Mouse (Mus musculus): ENCODE data around the gene Olfr51.
A peak's percentile ranks its signal among the peaks of the same experiment; 100 is the strongest.
"Not testable (repeated sequence)": the region's sequence is repeated elsewhere in the genome, so short reads cannot be mapped to it uniquely, and the experiment has no call there.

The Olfr51 gene

DNA sequence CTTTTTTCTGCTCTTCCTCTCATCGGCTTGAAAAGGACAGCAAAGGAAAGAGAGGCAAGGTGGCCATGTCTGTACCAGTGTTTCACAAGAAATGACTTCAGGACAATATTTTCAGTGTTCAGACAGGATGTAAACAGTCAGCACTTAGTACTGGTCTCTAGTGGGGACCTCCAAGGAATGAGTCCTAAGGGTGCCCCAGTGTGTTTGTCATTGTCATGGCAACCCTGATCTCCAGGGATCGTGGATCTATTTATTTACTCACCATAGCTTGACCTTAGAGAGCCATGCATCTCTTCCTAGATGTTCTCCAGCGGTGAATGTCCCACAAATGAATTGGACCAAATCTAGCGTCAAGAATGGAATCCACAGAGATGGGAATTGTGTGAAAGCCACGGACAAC is at the start of gene Olfr51:
TSS of gene Olfr51 (plus strand) at position 301 of the 400 bp plus-strand sequence.
- DNase-seq (ENCODE audit: extremely low read depth, insufficient read length, low spot score): no peak

DNA sequence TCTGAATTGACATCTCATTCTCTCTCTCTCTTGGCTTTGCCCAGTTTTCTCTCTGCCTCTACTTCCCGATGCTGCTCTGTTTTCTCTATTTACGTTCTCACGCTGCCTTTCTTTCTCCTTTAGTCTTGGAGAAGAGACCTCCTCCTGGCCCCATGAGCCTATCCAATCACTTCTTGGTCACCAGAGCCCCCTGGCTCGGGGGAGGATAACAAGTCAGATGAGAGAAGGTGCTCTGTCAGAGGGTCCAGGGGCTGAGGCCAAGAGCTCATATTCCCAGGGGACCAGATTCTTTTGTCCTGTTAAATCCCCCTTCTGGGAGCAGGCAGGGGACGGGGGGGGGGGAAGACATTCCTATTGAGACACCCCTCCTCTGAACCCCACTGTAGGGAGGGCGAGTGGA is 49.7 kb upstream of the Olfr51 start, which contains the start of gene Prop1:
TSS of gene Prop1 (minus strand) at position 101 of the 400 bp plus-strand sequence.
- no peak for DNase-seq (ENCODE audit: extremely low read depth, insufficient read length, low spot score)

DNA sequence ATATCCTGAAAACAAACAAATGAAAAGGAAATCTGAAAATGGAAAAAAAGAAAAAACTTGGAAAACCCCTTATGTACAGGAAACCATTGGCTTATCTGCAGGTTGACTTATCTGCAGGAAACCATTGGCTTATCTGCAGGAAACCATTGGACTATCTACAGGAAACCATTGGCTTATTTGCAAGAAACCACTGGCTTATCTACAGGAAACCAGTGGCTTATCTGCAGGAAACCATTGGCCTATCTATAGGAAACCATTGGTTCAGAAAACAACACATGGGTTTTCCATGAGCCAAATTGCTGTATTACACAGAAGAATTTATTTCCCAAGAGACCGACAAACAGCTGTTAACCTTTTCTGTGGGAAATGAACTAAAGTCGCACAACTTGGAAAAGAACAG is 38.5 kb upstream of the Olfr51 start:
- no peak for DNase-seq (ENCODE audit: extremely low read depth, insufficient read length, low spot score)

GRCm38 (mm10) chr11:50966230-50966629 is 37.2 kb upstream of the Olfr51 start, which contains the start of gene Olfr1378:
Gene Olfr1378 (plus strand): TSS chr11:50966530.
- DNase-seq (ENCODE audit: extremely low read depth, insufficient read length, low spot score): no peak

- no peak for DNase-seq (ENCODE audit: extremely low read depth, insufficient read length, low spot score)
Measured at GRCm38 (mm10) chr11:50977216-50977615, 26.2 kb upstream of the Olfr51 start.

GRCm38 (mm10) chr11:50981667-50982066 is 21.7 kb upstream of the Olfr51 start, which contains the start of gene Olfr1377:
Gene Olfr1377 (plus strand): TSS chr11:50981967.
- DNase-seq (ENCODE audit: extremely low read depth, insufficient read length, low spot score): no peak

GRCm38 (mm10) chr11:51011821-51012220 is 8.4 kb downstream of the Olfr51 start:
- DNase-seq (ENCODE audit: extremely low read depth, insufficient read length, low spot score): no peak

GRCm38 (mm10) chr11:51013936-51014335 is 10.5 kb downstream of the Olfr51 start, which contains the start of gene Olfr54:
Gene Olfr54 (plus strand): TSS chr11:51014236.
- no peak for DNase-seq (ENCODE audit: extremely low read depth, insufficient read length, low spot score)

DNA sequence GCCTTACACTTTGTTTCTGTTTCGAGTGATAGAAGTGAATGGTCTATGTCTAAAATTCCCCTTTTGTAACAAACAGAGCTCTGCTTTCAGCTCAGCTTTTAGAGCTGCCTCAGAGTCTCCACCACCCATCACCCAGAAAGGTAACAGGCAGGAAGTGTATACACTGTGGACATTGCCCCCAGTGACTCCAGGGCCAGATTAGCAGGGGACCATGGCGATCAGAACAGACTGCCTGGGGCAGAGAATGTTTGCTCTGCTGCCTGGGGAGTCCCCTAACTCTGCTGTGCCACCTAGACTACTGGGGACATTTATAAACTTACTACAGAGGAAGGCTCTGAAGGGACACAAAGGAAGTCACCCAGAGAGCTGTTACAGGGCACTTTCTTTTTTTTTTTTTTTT is 12.9 kb downstream of the Olfr51 start:
- no peak for DNase-seq (ENCODE audit: extremely low read depth, insufficient read length, low spot score)

DNA sequence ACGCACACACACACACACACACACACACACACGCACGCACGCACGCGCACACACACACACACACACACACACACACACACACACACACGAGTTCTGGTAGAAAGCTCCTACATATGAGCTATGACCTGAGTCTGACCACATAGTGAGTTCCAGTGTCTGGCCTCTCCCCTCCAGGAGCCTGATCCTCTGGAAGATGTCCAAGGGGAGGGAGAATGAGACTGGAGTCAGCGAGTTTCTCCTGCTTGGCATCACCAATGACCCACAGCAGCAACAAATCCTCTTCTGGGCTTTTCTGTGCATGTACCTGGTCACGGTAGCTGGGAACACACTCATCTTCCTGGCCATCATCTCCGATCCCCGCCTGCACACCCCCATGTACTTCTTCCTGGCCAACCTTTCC is 23.4 kb downstream of the Olfr51 start:
- DNase-seq (ENCODE audit: extremely low read depth, insufficient read length, low spot score): not testable (repeated sequence)

GRCm38 (mm10) chr11:51029381-51029780 is 26.0 kb downstream of the Olfr51 start:
- DNase-seq (ENCODE audit: extremely low read depth, insufficient read length, low spot score): not testable (repeated sequence)

DNA sequence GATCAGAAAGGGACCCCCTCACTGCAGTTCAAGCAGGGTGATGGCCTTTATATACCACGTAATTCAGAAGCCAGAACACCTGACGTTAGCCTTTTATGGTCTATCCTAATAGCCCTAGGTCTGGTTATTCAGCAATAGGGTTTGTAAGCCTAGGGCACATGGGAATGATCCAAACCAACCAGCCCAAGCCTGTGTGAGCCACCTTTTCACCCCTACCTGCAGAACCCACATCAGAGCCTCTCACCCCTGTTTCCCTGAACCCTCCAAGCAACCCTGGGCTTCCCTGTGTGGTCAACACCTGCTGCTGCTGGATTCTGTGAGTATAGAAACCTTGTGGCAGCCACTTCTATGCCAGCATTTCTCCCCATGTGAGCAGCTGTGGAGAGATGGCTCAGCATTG is 26.8 kb downstream of the Olfr51 start:
- DNase-seq (ENCODE audit: extremely low read depth, insufficient read length, low spot score): no peak

DNA sequence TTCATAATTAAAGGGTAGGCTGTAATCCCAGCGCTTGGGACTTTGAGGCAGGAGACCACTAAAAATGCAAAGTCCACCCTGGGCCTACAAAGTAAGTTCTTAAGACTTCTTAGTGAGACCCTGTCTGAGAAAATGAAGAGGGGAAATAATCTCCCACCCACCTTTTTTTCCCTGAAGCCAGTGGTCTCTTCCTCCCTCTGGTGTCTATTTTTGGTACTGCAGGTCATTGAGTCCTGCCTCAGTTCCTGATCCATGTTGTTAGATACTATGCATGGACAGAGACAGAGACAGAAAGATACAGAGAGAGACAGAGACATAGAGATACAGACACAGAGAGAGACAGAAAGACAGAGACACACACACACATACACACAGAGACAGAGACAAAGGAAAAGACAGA is 29.5 kb downstream of the Olfr51 start:
- no peak for DNase-seq (ENCODE audit: extremely low read depth, insufficient read length, low spot score)

DNA sequence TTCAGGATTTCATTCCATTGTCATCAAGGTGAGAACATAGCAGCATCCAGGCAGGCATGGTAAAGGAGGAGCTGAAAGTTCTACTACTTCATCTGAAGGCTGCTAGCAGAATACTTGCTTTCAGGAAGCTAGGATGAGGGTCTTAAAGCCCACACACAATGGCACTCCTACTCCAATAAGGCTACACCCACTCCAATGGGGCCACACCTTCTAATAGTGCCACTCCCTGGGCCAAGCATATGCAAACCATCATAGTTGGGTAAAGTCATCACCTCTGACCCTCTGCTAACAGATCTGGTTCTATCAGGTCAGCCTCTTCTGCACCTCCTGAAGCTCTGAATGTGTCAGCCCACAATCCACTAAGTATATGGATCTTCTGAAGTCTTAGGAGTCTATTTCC is 30.7 kb downstream of the Olfr51 start:
- DNase-seq (ENCODE audit: extremely low read depth, insufficient read length, low spot score): not testable (repeated sequence)

DNA sequence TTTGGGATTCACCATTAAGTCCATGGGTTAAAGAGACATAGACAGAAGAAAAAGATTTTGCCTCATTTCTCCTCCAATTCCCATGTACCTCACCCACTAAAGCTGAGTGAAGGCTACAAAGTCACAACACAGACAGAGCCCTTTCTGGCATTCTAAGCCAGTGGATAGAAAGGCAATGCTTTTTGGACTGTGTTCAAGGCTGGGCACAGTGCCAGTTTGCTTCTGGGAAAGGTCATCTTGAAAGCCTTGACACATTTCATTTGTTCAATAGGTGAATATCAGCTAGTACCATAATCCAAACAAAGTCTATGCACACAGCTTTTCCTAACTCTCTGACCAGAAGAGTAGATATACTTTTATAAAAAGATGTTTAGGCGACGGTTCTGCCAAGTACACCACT is 32.6 kb downstream of the Olfr51 start:
- DNase-seq (ENCODE audit: extremely low read depth, insufficient read length, low spot score): no peak

GRCm38 (mm10) chr11:51044776-51045175 is 41.4 kb downstream of the Olfr51 start:
- DNase-seq (ENCODE audit: extremely low read depth, insufficient read length, low spot score): not testable (repeated sequence)

DNA sequence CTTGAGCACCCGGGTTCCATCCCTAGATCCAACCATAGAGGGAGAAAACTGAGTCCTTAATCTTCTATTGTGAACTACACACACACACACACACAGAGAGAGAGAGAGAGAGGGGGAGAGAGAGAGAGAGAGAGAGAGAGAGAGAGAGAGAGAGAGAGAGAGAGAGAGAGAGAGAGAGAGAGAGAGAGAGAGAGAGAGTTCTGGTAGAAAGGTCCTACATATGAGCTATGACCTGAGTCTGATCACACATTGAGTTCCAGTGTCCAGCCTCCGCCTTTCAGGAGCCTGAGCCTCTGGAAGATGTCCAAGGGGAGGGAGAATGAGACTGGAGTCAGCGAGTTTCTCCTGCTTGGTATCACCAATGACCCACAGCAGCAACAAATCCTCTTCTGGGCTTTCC is 44.4 kb downstream of the Olfr51 start, which contains the start of gene Olfr1375:
TSS of gene Olfr1375 (plus strand) at position 301 of the 400 bp plus-strand sequence.
- not testable (repeated sequence) for DNase-seq (ENCODE audit: extremely low read depth, insufficient read length, low spot score)

- DNase-seq (ENCODE audit: extremely low read depth, insufficient read length, low spot score): no peak
Measured at GRCm38 (mm10) chr11:51051678-51052077, 48.3 kb downstream of the Olfr51 start.

DNA sequence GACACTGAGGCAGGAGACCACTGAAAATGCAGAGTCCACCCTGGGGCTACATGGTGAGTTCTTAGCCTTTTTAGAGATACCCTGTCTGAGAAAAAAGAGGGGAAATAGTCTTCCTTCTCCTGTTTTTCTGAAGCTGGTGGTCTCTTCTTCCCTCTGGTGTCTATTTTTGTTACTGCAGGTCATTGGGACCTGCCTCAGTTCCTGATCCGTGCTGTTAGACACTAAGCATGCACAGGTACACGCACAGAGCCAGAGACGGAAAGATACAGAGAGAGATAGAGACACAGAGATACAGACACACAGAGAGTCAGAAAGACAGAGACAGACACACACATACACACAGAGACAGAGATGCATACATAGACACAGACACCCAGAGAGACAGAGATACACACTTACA is 49.8 kb downstream of the Olfr51 start:
- DNase-seq (ENCODE audit: extremely low read depth, insufficient read length, low spot score): no peak

- peak; percentile 69 for DNase-seq (ENCODE audit: extremely low read depth, insufficient read length, low spot score)
Measured at GRCm38 (mm10) chr11:51059151-51059571, 55.8 kb downstream of the Olfr51 start, which contains the start of gene Zfp354a. Gene Zfp354a (plus strand): TSS chr11:51059257.
